Mouse (Mus musculus) forebrain, embryonic 15.5 days (tissue): Measurements from ENCODE around the gene Slc25a36. TPM values are rescaled to one million over a fixed set of nuclear protein-coding genes. Genes with fewer than 3 reads are reported as not detected.

ENCODE experiments used
- ATAC-seq: fragments of 200-750 bp; cut with Nextera tagmentation; replicated peaks from 2 replicates; pipeline ENCODE4 v1.8.0; 2017; ENCODE audit warnings: mild to moderate bottlenecking, moderate TSS enrichment, moderate library complexity
- H3K27ac ChIP-seq: fragments of 300-500 bp; sonication (generic); replicated peaks from 2 replicates; pipeline ENCODE4 v1.5.1; 2015; ENCODE audit warnings: mild to moderate bottlenecking, inconsistent platforms
- H3K27me3 ChIP-seq: fragments of 300-500 bp; sonication (generic); 2 replicates; pipeline ENCODE4 v1.6.1; 2015; ENCODE audit warnings: inconsistent platforms
- H3K36me3 ChIP-seq: fragments of 300-500 bp; sonication (generic); 2 replicates; pipeline ENCODE4 v1.6.1; 2015; ENCODE audit warnings: mild to moderate bottlenecking, inconsistent platforms
- H3K4me1 ChIP-seq: fragments of 300-500 bp; sonication (generic); 2 replicates; pipeline ENCODE4 v1.6.1; 2015; ENCODE audit warnings: inconsistent platforms
- H3K4me2 ChIP-seq: fragments of 300-500 bp; sonication (generic); replicated peaks from 2 replicates; pipeline ENCODE4 v1.6.1; 2015; ENCODE audit warnings: mild to moderate bottlenecking, inconsistent platforms
- H3K4me3 ChIP-seq: fragments of 300-500 bp; sonication (generic); 2 replicates; pipeline ENCODE4 v1.5.1; 2015; ENCODE audit warnings: mild to moderate bottlenecking, inconsistent platforms
- H3K9ac ChIP-seq: fragments of 300-500 bp; sonication (generic); replicated peaks from 2 replicates; pipeline ENCODE4 v1.6.1; 2015; ENCODE audit warnings: mild to moderate bottlenecking, inconsistent platforms
- H3K9me3 ChIP-seq: fragments of 300-500 bp; sonication (generic); 2 replicates; pipeline ENCODE4 v1.6.1; 2016; ENCODE audit warnings: inconsistent platforms
- WGBS: fragments of 180-500 bp; shearing (Covaris S2); methylation state at CpG from one replicate; pipeline ENCODE4 v1.1.7; 2015; ENCODE audit warnings: mixed read lengths; 5-methylcytosine and 5-hydroxymethylcytosine counted together
- polyA plus RNA-seq: library from polyadenylated mRNA; unstranded; fragments of >200 nt; fragmentation: Nextera tagmentation; extraction: Ambion mirVana; gene quantifications from 2 replicates; pipeline ENCODE4 v1.2.1, GENCODE M21; 2015

Gene Slc25a36
- polyA plus RNA-seq, 1 experiment from 2014 or later: 75.1 TPM

GRCm38 (mm10) chr9:97065885-97066284 lies 45.1 kb downstream of the Slc25a36 start:
- WGBS: 72% methylated on average over 4 of the region's 4 CpGs
- H3K36me3 ChIP-seq: no peaks in the 10 kb centered on the region
- no peak for ATAC-seq

GRCm38 (mm10) chr9:97065216-97065615 lies 45.7 kb downstream of the Slc25a36 start:
- no peak for ATAC-seq
- WGBS: 60% methylated on average over 5 of the region's 5 CpGs
- H3K4me3 ChIP-seq: no peak overlapping the region
- no peaks in the 10 kb centered on the region for H3K36me3 ChIP-seq
- no peak overlapping the region for H3K27ac ChIP-seq
- H3K4me1 ChIP-seq: 0 out of 2 replicates have a peak, but pooled peaks cover 8% of the 10 kb centered on the region
- H3K4me2 ChIP-seq: no peak overlapping the region
- no peaks in the 10 kb centered on the region for H3K9me3 ChIP-seq
- no peak overlapping the region for H3K9ac ChIP-seq
- no peaks in the 10 kb centered on the region for H3K27me3 ChIP-seq

More at GRCm38 (mm10) chr9:97065885-97066284, 45.1 kb downstream of the Slc25a36 start:
- Histone ChIP-seq H3K9ac (no peak overlapping the region), H3K4me2 (no peak overlapping the region), H3K9me3 (no peaks in the 10 kb centered on the region), H3K27me3 (no peaks in the 10 kb centered on the region), H3K4me3 (no peak overlapping the region), H3K27ac (no peak overlapping the region), H3K4me1 (0 out of 2 replicates have a peak, but pooled peaks cover 4% of the 10 kb centered on the region)

GRCm38 (mm10) chr9:97064161-97064560 lies 46.8 kb downstream of the Slc25a36 start:
- ATAC-seq: no peak
- Histone ChIP-seq H3K36me3 (no peaks in the 10 kb centered on the region), H3K9ac (no peak overlapping the region), H3K9me3 (no peaks in the 10 kb centered on the region), H3K4me3 (no peak overlapping the region), H3K4me2 (no peak overlapping the region), H3K27ac (no peak overlapping the region), H3K4me1 (0 out of 2 replicates have a peak, but pooled peaks cover 8% of the 10 kb centered on the region), H3K27me3 (no peaks in the 10 kb centered on the region)
- 89% methylated on average over 1 of the region's 1 CpGs for WGBS

GRCm38 (mm10) chr9:97061696-97062095 lies 49.3 kb downstream of the Slc25a36 start:
- Histone ChIP-seq H3K36me3 (no peaks in the 10 kb centered on the region), H3K9ac (no peak overlapping the region), H3K4me3 (no peak overlapping the region), H3K9me3 (no peaks in the 10 kb centered on the region), H3K27ac (no peak overlapping the region), H3K27me3 (no peaks in the 10 kb centered on the region), H3K4me1 (0 out of 2 replicates have a peak, but pooled peaks cover 8% of the 10 kb centered on the region), H3K4me2 (no peak overlapping the region)
- no peak for ATAC-seq
- WGBS: 92% methylated on average over 9 of the region's 9 CpGs

- Histone ChIP-seq H3K27ac (no peak overlapping the region), H3K27me3 (no peaks in the 10 kb centered on the region), H3K9ac (no peak overlapping the region), H3K36me3 (no peaks in the 10 kb centered on the region), H3K4me1 (0 out of 2 replicates have a peak, but pooled peaks cover 5% of the 10 kb centered on the region), H3K4me2 (no peak overlapping the region), H3K9me3 (no peaks in the 10 kb centered on the region), H3K4me3 (no peak overlapping the region)
- WGBS: 79% methylated on average over 18 of the region's 18 CpGs
- no peak for ATAC-seq
Measured at GRCm38 (mm10) chr9:97056541-97057338, 54.2 kb downstream of the Slc25a36 start.

- Histone ChIP-seq H3K9ac (no peak overlapping the region), H3K4me1 (peaks cover 10% of the 10 kb centered on the region), H3K4me3 (no peak overlapping the region), H3K27me3 (no peaks in the 10 kb centered on the region), H3K36me3 (no peaks in the 10 kb centered on the region), H3K9me3 (no peaks in the 10 kb centered on the region), H3K27ac (no peak overlapping the region), H3K4me2 (no peak overlapping the region)
- 47% methylated on average over 14 of the region's 14 CpGs for WGBS
- no peak for ATAC-seq
Measured at GRCm38 (mm10) chr9:97055906-97056305, 55.1 kb downstream of the Slc25a36 start.

GRCm38 (mm10) chr9:97051176-97051575 lies 59.8 kb downstream of the Slc25a36 start:
- Histone ChIP-seq H3K9me3 (no peaks in the 10 kb centered on the region), H3K27ac (0 out of 2 replicates have a peak overlapping the region, but pooled peaks have one; percentile 18), H3K4me3 (no peak overlapping the region), H3K36me3 (no peaks in the 10 kb centered on the region), H3K9ac (no peak overlapping the region), H3K27me3 (no peaks in the 10 kb centered on the region), H3K4me2 (no peak overlapping the region), H3K4me1 (peaks cover 7% of the 10 kb centered on the region)
- WGBS: 13% methylated on average over 8 of the region's 8 CpGs
- peak; percentile 78 for ATAC-seq

- ATAC-seq: no peak
- peaks cover 4% of the 10 kb centered on the region for H3K4me1 ChIP-seq
- no peak overlapping the region for H3K27ac ChIP-seq
- H3K4me3 ChIP-seq: no peak overlapping the region
- no peak overlapping the region for H3K4me2 ChIP-seq
- no peak overlapping the region for H3K9ac ChIP-seq
- H3K9me3 ChIP-seq: no peaks in the 10 kb centered on the region
- H3K36me3 ChIP-seq: no peaks in the 10 kb centered on the region
- H3K27me3 ChIP-seq: no peaks in the 10 kb centered on the region
- 92% methylated on average over 4 of the region's 4 CpGs for WGBS
Measured at GRCm38 (mm10) chr9:97046240-97046639, 64.7 kb downstream of the Slc25a36 start.

- WGBS: 64% methylated on average over 8 of the region's 8 CpGs
Measured at GRCm38 (mm10) chr9:97041633-97042032, 69.3 kb downstream of the Slc25a36 start.

GRCm38 (mm10) chr9:97038010-97038409 lies 72.9 kb downstream of the Slc25a36 start:
- H3K4me3 ChIP-seq: no peak overlapping the region
- ATAC-seq: no peak
- WGBS: 94% methylated on average over 3 of the region's 3 CpGs
- H3K4me2 ChIP-seq: no peak overlapping the region
- no peaks in the 10 kb centered on the region for H3K27me3 ChIP-seq
- no peak overlapping the region for H3K27ac ChIP-seq
- H3K4me1 ChIP-seq: no peaks in the 10 kb centered on the region
- no peaks in the 10 kb centered on the region for H3K36me3 ChIP-seq
- no peaks in the 10 kb centered on the region for H3K9me3 ChIP-seq
- no peak overlapping the region for H3K9ac ChIP-seq

More at GRCm38 (mm10) chr9:97041633-97042032, 69.3 kb downstream of the Slc25a36 start:
- Histone ChIP-seq H3K36me3 (no peaks in the 10 kb centered on the region), H3K4me2 (no peak overlapping the region), H3K9ac (no peak overlapping the region), H3K4me1 (no peaks in the 10 kb centered on the region), H3K27me3 (no peaks in the 10 kb centered on the region), H3K9me3 (no peaks in the 10 kb centered on the region), H3K4me3 (no peak overlapping the region), H3K27ac (no peak overlapping the region)
- no peak for ATAC-seq

- H3K27me3 ChIP-seq: no peaks in the 10 kb centered on the region
- H3K9me3 ChIP-seq: no peaks in the 10 kb centered on the region
- H3K4me3 ChIP-seq: no peak overlapping the region
Measured at GRCm38 (mm10) chr9:97036656-97037055, 74.3 kb downstream of the Slc25a36 start.

GRCm38 (mm10) chr9:97027361-97027760 lies 83.6 kb downstream of the Slc25a36 start:
- Histone ChIP-seq H3K4me2 (no peak overlapping the region), H3K4me1 (no peaks in the 10 kb centered on the region), H3K4me3 (no peak overlapping the region), H3K27ac (no peak overlapping the region), H3K27me3 (no peaks in the 10 kb centered on the region), H3K36me3 (no peaks in the 10 kb centered on the region), H3K9me3 (no peaks in the 10 kb centered on the region), H3K9ac (no peak overlapping the region)
- ATAC-seq: no peak
- WGBS: 83% methylated on average over 12 of the region's 12 CpGs

More at GRCm38 (mm10) chr9:97036656-97037055, 74.3 kb downstream of the Slc25a36 start:
- WGBS: 61% methylated on average over 7 of the region's 7 CpGs
- Histone ChIP-seq H3K27ac (no peak overlapping the region), H3K36me3 (no peaks in the 10 kb centered on the region), H3K9ac (no peak overlapping the region), H3K4me2 (no peak overlapping the region), H3K4me1 (no peaks in the 10 kb centered on the region)
- ATAC-seq: no peak
